Mouse (Mus musculus): ENCODE data around the gene Rab36. TPM values are rescaled to one million over a fixed set of nuclear protein-coding genes. Genes with fewer than 3 reads are reported as not detected.

The Rab36 gene
- 7.3 and 8.2 TPM in 2 replicates for polyA plus RNA-seq (2015; fragmentation: Nextera tagmentation; extraction: Ambion mirVana)

DNA sequence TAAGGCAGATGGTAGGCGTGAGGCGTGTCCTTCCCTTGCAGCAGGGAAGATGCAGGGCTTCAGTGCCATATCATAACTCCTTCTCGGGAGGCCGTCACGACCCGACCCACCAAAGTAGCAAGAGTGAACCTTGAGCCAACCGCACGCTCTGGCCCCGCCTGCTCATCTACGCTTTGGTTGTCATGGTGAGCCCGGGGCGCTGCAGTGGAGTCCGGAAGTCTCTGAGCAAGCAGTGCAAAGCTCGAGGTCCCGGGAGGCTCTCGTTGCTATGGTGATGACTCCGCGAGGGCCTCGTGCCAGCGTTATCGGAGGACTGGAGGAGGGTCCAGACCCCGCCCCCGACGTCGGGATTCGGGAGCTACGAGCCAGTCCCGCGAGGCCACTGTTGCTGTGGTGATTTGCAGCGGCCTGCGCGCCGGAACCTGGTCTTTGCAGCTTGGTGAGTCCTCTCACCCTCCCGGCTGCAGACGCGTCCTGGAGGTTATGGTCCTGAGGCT is at the start of gene Rab36:
Rab36 (plus strand) TSS at position 176 of the 497 bp plus-strand sequence.
- Histone ChIP-seq H3K4me2 (ENCODE audit: low read depth, low read length) (peak within 1 kb of the TSS; percentile 61), H3K27ac (ENCODE audit: low read length) (peak within 1 kb of the TSS; percentile 57), H3K9ac (ENCODE audit: low read length) (peak within 1 kb of the TSS; percentile 72), H3K9me3 (replicated peaks; ENCODE audit: control insufficient read depth, low read length) (no peaks in the 10 kb centered on the region), H3K4me1 (ENCODE audit: control insufficient read depth, insufficient read depth, low read length) (peaks cover 8% of the 10 kb centered on the region), H3K4me3 (replicated peaks; ENCODE audit: low read length) (peak within 1 kb of the TSS; percentile 44), H3K36me3 (ENCODE audit: control insufficient read depth, insufficient read depth, low read length) (no peaks in the 10 kb centered on the region), H3K27me3 (ENCODE audit: control insufficient read depth, insufficient read depth, low read length) (no peaks in the 10 kb centered on the region)
- under 1% methylated on average over 36 of the region's 36 CpGs for WGBS
- ATAC-seq (ENCODE audit: insufficient read depth, low FRiP score): peak; percentile 96

- WGBS: 52% methylated on average over 14 of the region's 14 CpGs
Measured at GRCm38 (mm10) chr10:74987698-74988470, 49.0 kb upstream of the Rab36 start.

GRCm38 (mm10) chr10:74989814-74990213 is 47.0 kb upstream of the Rab36 start:
- no peak for ATAC-seq (ENCODE audit: insufficient read depth, low FRiP score)
- Histone ChIP-seq H3K4me2 (ENCODE audit: low read depth, low read length) (no peak overlapping the region), H3K4me1 (ENCODE audit: control insufficient read depth, insufficient read depth, low read length) (peaks cover 15% of the 10 kb centered on the region)

More at GRCm38 (mm10) chr10:74987698-74988470, 49.0 kb upstream of the Rab36 start:
- Histone ChIP-seq H3K4me2 (ENCODE audit: low read depth, low read length) (no peak overlapping the region), H3K36me3 (ENCODE audit: control insufficient read depth, insufficient read depth, low read length) (0 out of 2 replicates have a peak, but pooled peaks cover 5% of the 10 kb centered on the region), H3K27me3 (ENCODE audit: control insufficient read depth, insufficient read depth, low read length) (no peaks in the 10 kb centered on the region), H3K4me1 (ENCODE audit: control insufficient read depth, insufficient read depth, low read length) (peaks cover 9% of the 10 kb centered on the region), H3K9me3 (replicated peaks; ENCODE audit: control insufficient read depth, low read length) (no peaks in the 10 kb centered on the region), H3K27ac (ENCODE audit: low read length) (no peak overlapping the region), H3K9ac (ENCODE audit: low read length) (no peak overlapping the region), H3K4me3 (replicated peaks; ENCODE audit: low read length) (no peak overlapping the region)
- peak; percentile 62 for ATAC-seq (ENCODE audit: insufficient read depth, low FRiP score)

GRCm38 (mm10) chr10:74990584-74991322 is 46.1 kb upstream of the Rab36 start:
- no peak overlapping the region for H3K4me2 ChIP-seq (ENCODE audit: low read depth, low read length)
- H3K27ac ChIP-seq (ENCODE audit: low read length): no peak overlapping the region
- no peak overlapping the region for H3K4me3 ChIP-seq (replicated peaks; ENCODE audit: low read length)
- WGBS: 45% methylated on average over 26 of the region's 26 CpGs
- 0 out of 2 replicates have a peak, but pooled peaks cover 5% of the 10 kb centered on the region for H3K36me3 ChIP-seq (ENCODE audit: control insufficient read depth, insufficient read depth, low read length)
- peaks cover 23% of the 10 kb centered on the region for H3K4me1 ChIP-seq (ENCODE audit: control insufficient read depth, insufficient read depth, low read length)
- ATAC-seq (ENCODE audit: insufficient read depth, low FRiP score): no peak
- no peaks in the 10 kb centered on the region for H3K27me3 ChIP-seq (ENCODE audit: control insufficient read depth, insufficient read depth, low read length)
- H3K9me3 ChIP-seq (replicated peaks; ENCODE audit: control insufficient read depth, low read length): no peaks in the 10 kb centered on the region
- H3K9ac ChIP-seq (ENCODE audit: low read length): peak overlapping the region; percentile 55; the same call in 1 of the 2 replicates

More at GRCm38 (mm10) chr10:74989814-74990213, 47.0 kb upstream of the Rab36 start:
- H3K27me3 ChIP-seq (ENCODE audit: control insufficient read depth, insufficient read depth, low read length): no peaks in the 10 kb centered on the region
- H3K27ac ChIP-seq (ENCODE audit: low read length): no peak overlapping the region
- H3K36me3 ChIP-seq (ENCODE audit: control insufficient read depth, insufficient read depth, low read length): 0 out of 2 replicates have a peak, but pooled peaks cover 5% of the 10 kb centered on the region
- H3K9me3 ChIP-seq (replicated peaks; ENCODE audit: control insufficient read depth, low read length): no peaks in the 10 kb centered on the region
- no peak overlapping the region for H3K4me3 ChIP-seq (replicated peaks; ENCODE audit: low read length)
- H3K9ac ChIP-seq (ENCODE audit: low read length): no peak overlapping the region
- WGBS: 78% methylated on average over 4 of the region's 4 CpGs

DNA sequence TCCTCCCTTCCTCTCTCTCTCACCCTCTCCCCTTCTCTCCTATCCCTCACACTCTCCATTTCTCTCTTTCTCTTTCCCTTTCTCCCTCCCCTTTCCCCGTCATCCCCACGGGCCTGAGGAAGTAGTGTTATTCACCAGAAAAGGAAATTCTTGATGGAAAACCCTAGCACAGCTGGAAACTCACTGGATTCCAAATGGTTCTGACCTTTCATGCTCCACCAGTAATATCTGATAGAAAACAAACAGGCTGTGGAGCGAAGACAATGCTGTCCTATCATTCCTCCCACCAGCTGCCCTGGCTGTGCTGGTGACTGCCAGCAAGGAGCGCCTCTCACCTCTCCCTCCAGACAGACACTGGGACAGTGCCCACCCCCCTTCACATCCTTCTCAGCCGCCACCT is 42.0 kb upstream of the Rab36 start:
- Histone ChIP-seq H3K27ac (ENCODE audit: low read length) (no peak overlapping the region), H3K9me3 (replicated peaks; ENCODE audit: control insufficient read depth, low read length) (no peaks in the 10 kb centered on the region), H3K36me3 (ENCODE audit: control insufficient read depth, insufficient read depth, low read length) (0 out of 2 replicates have a peak, but pooled peaks cover 5% of the 10 kb centered on the region), H3K4me2 (ENCODE audit: low read depth, low read length) (peak overlapping the region; percentile 57), H3K27me3 (ENCODE audit: control insufficient read depth, insufficient read depth, low read length) (no peaks in the 10 kb centered on the region), H3K4me3 (replicated peaks; ENCODE audit: low read length) (no peak overlapping the region), H3K4me1 (ENCODE audit: control insufficient read depth, insufficient read depth, low read length) (peaks cover 19% of the 10 kb centered on the region), H3K9ac (ENCODE audit: low read length) (no peak overlapping the region)
- 8% methylated on average over 5 of the region's 5 CpGs for WGBS
- no peak for ATAC-seq (ENCODE audit: insufficient read depth, low FRiP score)

DNA sequence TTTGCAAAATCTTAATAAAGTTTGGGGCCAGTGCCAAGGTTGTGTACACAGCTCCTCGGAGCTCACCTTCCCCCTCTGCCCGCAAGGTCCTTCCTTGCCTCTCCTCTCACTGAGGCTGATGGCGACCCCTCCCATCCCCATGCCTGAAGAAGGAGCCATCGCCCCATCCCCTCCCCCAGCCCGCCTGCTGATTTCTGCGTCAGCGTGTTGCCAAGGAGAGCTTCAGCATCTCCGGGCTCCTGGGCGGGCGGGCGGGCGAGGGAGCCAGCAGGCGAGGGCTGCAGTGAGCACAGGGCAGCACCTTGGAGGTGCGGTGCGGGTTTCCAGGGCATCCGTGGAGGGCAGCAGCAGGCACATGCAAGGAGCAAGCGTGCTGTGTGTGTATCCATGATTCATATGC is 41.5 kb upstream of the Rab36 start:
- H3K9ac ChIP-seq (ENCODE audit: low read length): peak overlapping the region; percentile 57
- 0 out of 2 replicates have a peak, but pooled peaks cover 5% of the 10 kb centered on the region for H3K36me3 ChIP-seq (ENCODE audit: control insufficient read depth, insufficient read depth, low read length)
- H3K4me1 ChIP-seq (ENCODE audit: control insufficient read depth, insufficient read depth, low read length): peaks cover 19% of the 10 kb centered on the region
- peak overlapping the region; percentile 28 for H3K4me3 ChIP-seq (replicated peaks; ENCODE audit: low read length)
- H3K27me3 ChIP-seq (ENCODE audit: control insufficient read depth, insufficient read depth, low read length): no peaks in the 10 kb centered on the region
- H3K4me2 ChIP-seq (ENCODE audit: low read depth, low read length): peak overlapping the region; percentile 57
- WGBS: 1% methylated on average over 17 of the region's 17 CpGs
- no peak for ATAC-seq (ENCODE audit: insufficient read depth, low FRiP score)
- H3K27ac ChIP-seq (ENCODE audit: low read length): no peak overlapping the region
- H3K9me3 ChIP-seq (replicated peaks; ENCODE audit: control insufficient read depth, low read length): no peaks in the 10 kb centered on the region

DNA sequence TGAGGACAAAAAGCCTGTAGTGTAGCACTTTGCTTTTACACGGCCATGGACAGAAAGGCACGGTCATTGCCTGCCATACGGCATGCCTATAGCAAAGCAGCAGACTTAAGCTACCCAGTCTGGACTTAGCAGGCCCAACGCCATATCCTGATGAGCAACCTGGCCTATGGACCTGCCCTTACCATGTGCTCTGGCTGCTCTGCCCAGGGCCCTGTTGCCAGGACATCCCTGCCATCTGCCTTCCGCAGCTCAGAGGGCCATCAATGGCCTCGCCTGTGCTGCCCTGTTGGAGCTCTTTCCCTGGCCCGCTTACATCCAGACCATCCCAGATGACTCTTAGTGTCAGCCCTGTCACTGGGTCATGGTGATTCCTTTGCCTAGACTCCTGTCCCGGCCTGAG is 35.5 kb upstream of the Rab36 start:
- H3K4me2 ChIP-seq (ENCODE audit: low read depth, low read length): no peak overlapping the region
- no peaks in the 10 kb centered on the region for H3K36me3 ChIP-seq (ENCODE audit: control insufficient read depth, insufficient read depth, low read length)
- no peaks in the 10 kb centered on the region for H3K27me3 ChIP-seq (ENCODE audit: control insufficient read depth, insufficient read depth, low read length)
- H3K9me3 ChIP-seq (replicated peaks; ENCODE audit: control insufficient read depth, low read length): no peaks in the 10 kb centered on the region
- H3K27ac ChIP-seq (ENCODE audit: low read length): no peak overlapping the region
- 86% methylated on average over 8 of the region's 8 CpGs for WGBS
- H3K9ac ChIP-seq (ENCODE audit: low read length): no peak overlapping the region
- no peak overlapping the region for H3K4me3 ChIP-seq (replicated peaks; ENCODE audit: low read length)
- no peak for ATAC-seq (ENCODE audit: insufficient read depth, low FRiP score)
- no peaks in the 10 kb centered on the region for H3K4me1 ChIP-seq (ENCODE audit: control insufficient read depth, insufficient read depth, low read length)

DNA sequence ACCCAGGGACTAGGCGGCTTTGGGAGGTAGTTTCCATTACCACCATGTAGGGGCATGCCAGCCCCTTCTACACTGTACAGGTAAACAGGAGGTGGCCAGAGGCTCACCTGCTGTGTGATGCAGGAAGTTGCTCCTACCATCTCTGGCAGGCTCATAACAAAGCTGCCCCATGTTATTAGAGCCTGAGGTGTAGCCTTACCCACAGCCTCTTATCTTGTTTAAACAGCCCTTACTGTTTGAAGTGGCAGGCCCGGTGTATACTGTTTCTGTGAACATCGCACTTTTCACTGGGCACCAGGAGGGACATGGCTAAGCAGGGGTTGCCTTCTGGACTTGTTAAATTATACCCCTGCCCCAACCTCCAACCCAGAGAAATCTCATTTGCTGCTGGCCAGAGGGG is 32.8 kb upstream of the Rab36 start:
- Histone ChIP-seq H3K4me2 (ENCODE audit: low read depth, low read length) (no peak overlapping the region), H3K27ac (ENCODE audit: low read length) (no peak overlapping the region), H3K4me1 (ENCODE audit: control insufficient read depth, insufficient read depth, low read length) (no peaks in the 10 kb centered on the region), H3K9ac (ENCODE audit: low read length) (no peak overlapping the region), H3K27me3 (ENCODE audit: control insufficient read depth, insufficient read depth, low read length) (no peaks in the 10 kb centered on the region; the same call in 1 of the 2 replicates), H3K9me3 (replicated peaks; ENCODE audit: control insufficient read depth, low read length) (no peaks in the 10 kb centered on the region), H3K4me3 (replicated peaks; ENCODE audit: low read length) (no peak overlapping the region), H3K36me3 (ENCODE audit: control insufficient read depth, insufficient read depth, low read length) (no peaks in the 10 kb centered on the region)
- peak; percentile 71; the same call in 1 of the 2 replicates for ATAC-seq (ENCODE audit: insufficient read depth, low FRiP score)
- whole genome bisulfite sequencing: 40% methylated on average over 3 of the region's 3 CpGs

Data from stomach, embryonic 16.5 days (tissue).